ENCODE assay signal across 9 mouse cellular contexts in the genomic region with DNA sequence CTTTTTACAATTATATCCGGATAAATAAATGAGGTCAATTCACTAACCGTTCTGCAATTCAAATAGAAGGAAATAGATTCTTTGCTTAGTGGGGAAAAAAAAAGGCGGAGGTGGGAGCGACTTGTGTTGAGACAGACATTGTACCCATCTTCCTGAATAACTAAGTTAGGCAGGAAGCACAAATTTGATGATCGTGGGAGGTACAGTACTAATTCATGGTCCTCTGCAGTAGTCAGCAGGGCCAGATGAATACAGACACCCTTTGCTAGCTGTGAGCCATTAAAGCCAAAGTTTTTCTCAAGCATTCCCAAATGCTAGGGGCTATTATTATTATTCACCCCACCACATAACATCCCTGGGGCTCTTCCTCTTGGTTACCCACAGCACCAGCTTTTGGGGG. TPM values are rescaled to one million over a fixed set of nuclear protein-coding genes. Genes with fewer than 3 reads are reported as not detected.
DNase-seq lines count a peak whose midpoint lies in the region; ATAC-seq and TF ChIP-seq lines count a peak whose summit lies in the region.
"Had no signal": no experiment of that assay in that cellular context is flagged by ENCODE, and none has a peak within 500 bp of the region (broad histone marks: within the 10 kb centered on the region; RNA-seq: fewer than 3 reads in every experiment).

No protein-coding gene starts in this region.

- peak overlapping the region; percentile 67 for H3K4me2 ChIP-seq in heart, embryonic 11.5 days
- H3K4me2 ChIP-seq in neural tube, embryonic 11.5 days (ENCODE audit: low read depth): peak overlapping the region; percentile 88
- peak overlapping the region; percentile 99 for H3K4me2 ChIP-seq in limb, embryonic 15.5 days
- peak overlapping the region; percentile 83 for H3K4me2 ChIP-seq in stomach, postnatal 0 days (replicated peaks; ENCODE audit: low read depth)

- H3K9me3 ChIP-seq in heart, embryonic 11.5 days (replicated peaks; ENCODE audit: control insufficient read depth, low read length): no peaks in the 10 kb centered on the region
- H3K9me3 ChIP-seq in neural tube, embryonic 11.5 days (ENCODE audit: control insufficient read depth, low read length): no peaks in the 10 kb centered on the region
- H3K9me3 ChIP-seq in limb, embryonic 15.5 days: no peaks in the 10 kb centered on the region
- no peaks in the 10 kb centered on the region for H3K9me3 ChIP-seq in stomach, postnatal 0 days (ENCODE audit: control insufficient read depth, low read length)

- H3K9ac ChIP-seq in heart, embryonic 11.5 days (ENCODE audit: low read depth, low read length): peak overlapping the region; percentile 99
- H3K9ac ChIP-seq in neural tube, embryonic 11.5 days (ENCODE audit: low read length): no peak overlapping the region; the same call in 1 of the 2 replicates
- H3K9ac ChIP-seq in limb, embryonic 15.5 days: peak overlapping the region; percentile 33; the same call in 1 of the 2 replicates
- H3K9ac ChIP-seq in stomach, postnatal 0 days (ENCODE audit: low read length): no peak overlapping the region
- H3K9ac ChIP-seq: liver, embryonic 14.5 days had no signal

- intact Hi-C loops in left cerebral cortex, postnatal 4 days (cut with DNase I): loop anchor here (10.0 kb wide), 3 partner anchors 53 to 247 kb away; a partner anchor contains a TSS

- no peaks in the 10 kb centered on the region for H3K36me3 ChIP-seq in heart, embryonic 11.5 days (ENCODE audit: control insufficient read depth, insufficient read depth, low read length)
- no peaks in the 10 kb centered on the region for H3K36me3 ChIP-seq in neural tube, embryonic 11.5 days (ENCODE audit: control insufficient read depth, insufficient read depth, low read length)
- no peaks in the 10 kb centered on the region for H3K36me3 ChIP-seq in limb, embryonic 15.5 days
- no peaks in the 10 kb centered on the region for H3K36me3 ChIP-seq in stomach, postnatal 0 days (ENCODE audit: control insufficient read depth, insufficient read depth, low read length)

- no peaks in the 10 kb centered on the region; the same call in 1 of the 2 replicates for H3K27me3 ChIP-seq in heart, embryonic 11.5 days (ENCODE audit: control insufficient read depth, insufficient read depth, low read length)
- no peaks in the 10 kb centered on the region for H3K27me3 ChIP-seq in neural tube, embryonic 11.5 days (ENCODE audit: control insufficient read depth, insufficient read depth, low read length)
- H3K27me3 ChIP-seq in limb, embryonic 15.5 days: peaks cover 6% of the 10 kb centered on the region; the same call in 1 of the 2 replicates
- H3K27me3 ChIP-seq in stomach, postnatal 0 days (ENCODE audit: control insufficient read depth, insufficient read depth, low read length): no peaks in the 10 kb centered on the region

- ATAC-seq in heart, embryonic 11.5 days (replicated peaks; ENCODE audit: insufficient number of reproducible peaks, low FRiP score, low TSS enrichment): no peak
- ATAC-seq in neural tube, embryonic 11.5 days (ENCODE audit: insufficient read depth, low FRiP score, low TSS enrichment): no peak
- ATAC-seq in limb, embryonic 15.5 days (ENCODE audit: insufficient number of reproducible peaks, low FRiP score, low TSS enrichment, low read depth): no peak
- no peak for ATAC-seq in stomach, postnatal 0 days (ENCODE audit: low FRiP score, low TSS enrichment)

- no peak for TF ChIP-seq EP300 in stomach, postnatal 0 days (optimal IDR thresholded peaks at IDR 0.05)

- 78% methylated on average over 5 of the region's 5 CpGs for WGBS in heart, embryonic 11.5 days (ENCODE audit: insufficient replicate concordance)
- whole genome bisulfite sequencing in neural tube, embryonic 11.5 days: 80% methylated on average over 5 of the region's 5 CpGs
- WGBS in limb, embryonic 15.5 days: 76% methylated on average over 5 of the region's 5 CpGs
- 87% methylated on average over 5 of the region's 5 CpGs for WGBS in stomach, postnatal 0 days

- peak overlapping the region; percentile 99 for H3K27ac ChIP-seq in heart, embryonic 11.5 days (ENCODE audit: low read depth, low read length)
- no peak overlapping the region for H3K27ac ChIP-seq in neural tube, embryonic 11.5 days (ENCODE audit: low read depth, low read length)
- H3K27ac ChIP-seq in limb, embryonic 15.5 days: no peak overlapping the region
- no peak overlapping the region for H3K27ac ChIP-seq in stomach, postnatal 0 days (replicated peaks)
- H3K27ac ChIP-seq: liver, embryonic 14.5 days had no signal

- peaks cover 15% of the 10 kb centered on the region; the same call in 1 of the 2 replicates for H3K4me1 ChIP-seq in heart, embryonic 11.5 days (ENCODE audit: control insufficient read depth, insufficient read depth, low read length)
- H3K4me1 ChIP-seq in neural tube, embryonic 11.5 days (ENCODE audit: control insufficient read depth, insufficient read depth, low read length): peaks cover 3% of the 10 kb centered on the region; the same call in 1 of the 2 replicates
- peaks cover 6% of the 10 kb centered on the region for H3K4me1 ChIP-seq in limb, embryonic 15.5 days
- no peaks in the 10 kb centered on the region for H3K4me1 ChIP-seq in stomach, postnatal 0 days (replicated peaks; ENCODE audit: control insufficient read depth, insufficient read depth)

- DNase-seq in heart, adult 8-10 months (ENCODE audit: low spot score): no peak
- no peak for DNase-seq in neural tube, embryonic 11.5 days (ENCODE audit: low spot score)
- DNase-seq in neural tube, embryonic 10.5 days (ENCODE audit: extremely low spot score, low spot score): no peak
- no peak for DNase-seq in stomach, postnatal 0 days (ENCODE audit: low spot score)
- no peak for DNase-seq in left cerebral cortex, postnatal 4 days
- no peak for DNase-seq in layer of hippocampus, adult 9-10 months (ENCODE audit: low spot score)

- H3K4me3 ChIP-seq in heart, embryonic 11.5 days (ENCODE audit: low read depth, low read length): peak overlapping the region; percentile 79
- H3K4me3 ChIP-seq in neural tube, embryonic 11.5 days (ENCODE audit: low read depth, low read length): peak overlapping the region; percentile 69; the same call in 1 of the 2 replicates
- H3K4me3 ChIP-seq in limb, embryonic 15.5 days: peak overlapping the region; percentile 60; the same call in 1 of the 2 replicates
- peak overlapping the region; percentile 56 for H3K4me3 ChIP-seq in stomach, postnatal 0 days (ENCODE audit: low read depth, low read length)

- no peak for TF ChIP-seq CTCF in stomach, postnatal 0 days (IDR thresholded peaks at IDR 0.05; ENCODE audit: low read depth)

RNA-seq across cellular contexts. Expression of a gene that starts 0.6 kb away (rescaled TPM):
- 62.3 and 63.1 TPM in 2 replicates for polyA plus RNA-seq in heart, embryonic 11.5 days (2014; fragmentation: Nextera tagmentation; extraction: Ambion mirVana)
- total RNA-seq in heart, adult 8-10 months (2022): 100 to 1,000 TPM; 174 to 207 (median 195) TPM
- 6.2 TPM in 2 replicates for polyA plus RNA-seq in neural tube, embryonic 11.5 days (2014; fragmentation: Nextera tagmentation; extraction: Ambion mirVana)
- polyA plus RNA-seq in limb, embryonic 15.5 days (2015; fragmentation: Nextera tagmentation; extraction: Ambion mirVana): 5.0 and 8.7 TPM in 2 replicates
- polyA plus RNA-seq in stomach, postnatal 0 days (2015; fragmentation: Nextera tagmentation; extraction: Ambion mirVana): 1.2 and 1.4 TPM in 2 replicates
- 10 to 100 TPM; 27.4 to 31.0 TPM for total RNA-seq in left cerebral cortex, postnatal 4 days (2021)

Comparison
In these comparisons a context has a peak if more than half of its experiments do, and no peak if none do; other contexts are left out.
1. H3K9ac ChIP-seq: peak in heart, embryonic 11.5 days (single experiment) and limb, embryonic 15.5 days (single experiment); none in neural tube, embryonic 11.5 days (single experiment) and stomach, postnatal 0 days (single experiment).
2. Peak in every context shown above with its lines, with median percentiles within 50 percentile points of each other: H3K4me2 ChIP-seq and H3K4me3 ChIP-seq.